Mouse (Mus musculus): ENCODE results near the gene Otulinl.

The Otulinl gene

GRCm38 (mm10) chr15:27656626-27657025, 24.8 kb downstream of the Otulinl start:
- DNase-seq (ENCODE audit: low read depth) = no peak

GRCm38 (mm10) chr15:27655015-27655414, 26.4 kb downstream of the Otulinl start:
- peak; percentile 83 for DNase-seq (ENCODE audit: low read depth)

GRCm38 (mm10) chr15:27647686-27648085, 33.7 kb downstream of the Otulinl start:
- DNase-seq (ENCODE audit: low read depth) = peak; percentile 79

GRCm38 (mm10) chr15:27646665-27647064, 34.7 kb downstream of the Otulinl start:
- no peak for DNase-seq (ENCODE audit: low read depth)

- no peak for DNase-seq (ENCODE audit: low read depth)
These were observed 36.1 kb downstream of the Otulinl start for GRCm38 (mm10) chr15:27645250-27645649.

- peak; percentile 76 for DNase-seq (ENCODE audit: low read depth)
These were observed 38.5 kb downstream of the Otulinl start for GRCm38 (mm10) chr15:27642895-27643294.

- no peak for DNase-seq (ENCODE audit: low read depth)
These were observed 40.2 kb downstream of the Otulinl start for GRCm38 (mm10) chr15:27641171-27641570.

GRCm38 (mm10) chr15:27633941-27634900, 47.2 kb downstream of the Otulinl start:
- peak; percentile 70 for DNase-seq (ENCODE audit: low read depth)

- peak; percentile 100 for DNase-seq (ENCODE audit: low read depth)
These were observed 50.6 kb downstream of the Otulinl start, which contains the start of gene Otulin for GRCm38 (mm10) chr15:27630601-27631383. Otulin (minus strand) TSS chr15:27630693.

GRCm38 (mm10) chr15:27629800-27630600, 51.4 kb downstream of the Otulinl start:
- DNase-seq (ENCODE audit: low read depth) = peak; percentile 41

GRCm38 (mm10) chr15:27629046-27629445, 52.3 kb downstream of the Otulinl start:
- no peak for DNase-seq (ENCODE audit: low read depth)

- no peak for DNase-seq (ENCODE audit: low read depth)
These were observed 53.6 kb downstream of the Otulinl start for GRCm38 (mm10) chr15:27627794-27628193.

GRCm38 (mm10) chr15:27626314-27626713, 55.1 kb downstream of the Otulinl start:
- no peak for DNase-seq (ENCODE audit: low read depth)

- DNase-seq (ENCODE audit: low read depth) = no peak
These were observed 55.5 kb downstream of the Otulinl start for GRCm38 (mm10) chr15:27625890-27626255.

GRCm38 (mm10) chr15:27625014-27625889, 56.1 kb downstream of the Otulinl start:
- DNase-seq (ENCODE audit: low read depth) = no peak

GRCm38 (mm10) chr15:27623286-27623685, 58.1 kb downstream of the Otulinl start:
- no peak for DNase-seq (ENCODE audit: low read depth)

GRCm38 (mm10) chr15:27620475-27621185, 60.7 kb downstream of the Otulinl start:
- no peak for DNase-seq (ENCODE audit: low read depth)

GRCm38 (mm10) chr15:27619683-27620082, 61.7 kb downstream of the Otulinl start:
- DNase-seq (ENCODE audit: low read depth) = no peak

GRCm38 (mm10) chr15:27618778-27619533, 62.4 kb downstream of the Otulinl start:
- no peak for DNase-seq (ENCODE audit: low read depth)

All from NIH3T3 (cell line).